Mouse (Mus musculus): ENCODE results near the gene Otx2. TPM values are rescaled to one million over a fixed set of nuclear protein-coding genes. Genes with fewer than 3 reads are reported as not detected.

Otx2 gene
- polyA plus RNA-seq (2015; fragmentation: Nextera tagmentation; extraction: Ambion mirVana), result 7.4 and 9.7 TPM in 2 replicates

- peaks cover 93% of the 10 kb centered on the region for H3K27me3 ChIP-seq
- no peaks in the 10 kb centered on the region for H3K9me3 ChIP-seq (replicated peaks)
- peaks cover 14% of the 10 kb centered on the region; the same call in 1 of the 2 replicates for H3K4me1 ChIP-seq
- H3K9ac ChIP-seq, result no peak within 1 kb of the TSS
- H3K4me2 ChIP-seq (replicated peaks), result peak within 1 kb of the TSS; percentile 19
- peak within 1 kb of the TSS; percentile 17 for H3K4me3 ChIP-seq (replicated peaks)
- no peak within 1 kb of the TSS for H3K27ac ChIP-seq (replicated peaks)
- 1% methylated on average over 27 of the region's 27 CpGs for WGBS
- ATAC-seq (ENCODE audit: insufficient number of reproducible peaks, low FRiP score, low TSS enrichment, low read depth), result no peak
- no peaks in the 10 kb centered on the region for H3K36me3 ChIP-seq
Observed at GRCm38 (mm10) chr14:48673541-48673940, at the start of gene Otx2. Otx2 (minus strand) TSS chr14:48673819.

GRCm38 (mm10) chr14:48722763-48723162 lies 49.1 kb upstream of the Otx2 start:
- Histone ChIP-seq H3K27me3 (no peaks in the 10 kb centered on the region), H3K4me2 (replicated peaks) (no peak overlapping the region), H3K4me3 (replicated peaks) (no peak overlapping the region), H3K9ac (no peak overlapping the region), H3K4me1 (no peaks in the 10 kb centered on the region), H3K27ac (replicated peaks) (no peak overlapping the region), H3K36me3 (no peaks in the 10 kb centered on the region), H3K9me3 (replicated peaks) (no peaks in the 10 kb centered on the region)
- no peak for ATAC-seq (ENCODE audit: insufficient number of reproducible peaks, low FRiP score, low TSS enrichment, low read depth)
- WGBS, result 41% methylated on average over 4 of the region's 4 CpGs

GRCm38 (mm10) chr14:48719296-48719695 lies 45.7 kb upstream of the Otx2 start:
- Histone ChIP-seq H3K4me1 (no peaks in the 10 kb centered on the region), H3K27ac (replicated peaks) (no peak overlapping the region), H3K4me2 (replicated peaks) (no peak overlapping the region), H3K27me3 (no peaks in the 10 kb centered on the region), H3K9ac (no peak overlapping the region), H3K4me3 (replicated peaks) (no peak overlapping the region), H3K36me3 (no peaks in the 10 kb centered on the region), H3K9me3 (replicated peaks) (no peaks in the 10 kb centered on the region)
- ATAC-seq (ENCODE audit: insufficient number of reproducible peaks, low FRiP score, low TSS enrichment, low read depth), result no peak
- WGBS, result 71% methylated on average over 3 of the region's 3 CpGs

GRCm38 (mm10) chr14:48717632-48718279 lies 44.1 kb upstream of the Otx2 start:
- 71% methylated on average over 8 of the region's 8 CpGs for WGBS
- Histone ChIP-seq H3K27ac (replicated peaks) (no peak overlapping the region), H3K9me3 (replicated peaks) (no peaks in the 10 kb centered on the region), H3K36me3 (no peaks in the 10 kb centered on the region), H3K9ac (no peak overlapping the region), H3K4me3 (replicated peaks) (no peak overlapping the region), H3K4me2 (replicated peaks) (no peak overlapping the region), H3K4me1 (no peaks in the 10 kb centered on the region), H3K27me3 (no peaks in the 10 kb centered on the region)
- no peak for ATAC-seq (ENCODE audit: insufficient number of reproducible peaks, low FRiP score, low TSS enrichment, low read depth)

- Histone ChIP-seq H3K27me3 (no peaks in the 10 kb centered on the region), H3K9ac (no peak overlapping the region), H3K9me3 (replicated peaks) (no peaks in the 10 kb centered on the region), H3K4me3 (replicated peaks) (no peak overlapping the region), H3K27ac (replicated peaks) (no peak overlapping the region), H3K4me1 (no peaks in the 10 kb centered on the region), H3K4me2 (replicated peaks) (no peak overlapping the region), H3K36me3 (no peaks in the 10 kb centered on the region)
- WGBS, result 89% methylated on average over 4 of the region's 4 CpGs
- ATAC-seq (ENCODE audit: insufficient number of reproducible peaks, low FRiP score, low TSS enrichment, low read depth), result no peak
Observed at GRCm38 (mm10) chr14:48716456-48716855, 42.8 kb upstream of the Otx2 start.

- Histone ChIP-seq H3K9ac (no peak overlapping the region), H3K27me3 (peaks cover 19% of the 10 kb centered on the region), H3K4me3 (replicated peaks) (no peak overlapping the region), H3K4me1 (peaks cover 8% of the 10 kb centered on the region), H3K4me2 (replicated peaks) (no peak overlapping the region), H3K9me3 (replicated peaks) (no peaks in the 10 kb centered on the region), H3K36me3 (no peaks in the 10 kb centered on the region), H3K27ac (replicated peaks) (no peak overlapping the region)
- no peak for ATAC-seq (ENCODE audit: insufficient number of reproducible peaks, low FRiP score, low TSS enrichment, low read depth)
- 77% methylated on average over 13 of the region's 13 CpGs for WGBS
Observed at GRCm38 (mm10) chr14:48710871-48711370, 37.3 kb upstream of the Otx2 start.

GRCm38 (mm10) chr14:48710062-48710870 lies 36.6 kb upstream of the Otx2 start:
- Histone ChIP-seq H3K4me3 (replicated peaks) (peak overlapping the region; percentile 34), H3K27me3 (peaks cover 19% of the 10 kb centered on the region), H3K9ac (no peak overlapping the region), H3K27ac (replicated peaks) (no peak overlapping the region), H3K4me1 (peaks cover 8% of the 10 kb centered on the region), H3K4me2 (replicated peaks) (peak overlapping the region; percentile 52), H3K36me3 (no peaks in the 10 kb centered on the region), H3K9me3 (replicated peaks) (no peaks in the 10 kb centered on the region)
- ATAC-seq (ENCODE audit: insufficient number of reproducible peaks, low FRiP score, low TSS enrichment, low read depth), result no peak
- 37% methylated on average over 11 of the region's 11 CpGs for WGBS

- no peak overlapping the region for H3K27ac ChIP-seq (replicated peaks)
- ATAC-seq (ENCODE audit: insufficient number of reproducible peaks, low FRiP score, low TSS enrichment, low read depth), result peak; percentile 60; the same call in 1 of the 2 replicates
- 1% methylated on average over 20 of the region's 20 CpGs for WGBS
- peaks cover 19% of the 10 kb centered on the region for H3K27me3 ChIP-seq
- peak overlapping the region; percentile 52 for H3K4me2 ChIP-seq (replicated peaks)
- H3K36me3 ChIP-seq, result no peaks in the 10 kb centered on the region
- peaks cover 8% of the 10 kb centered on the region for H3K4me1 ChIP-seq
- H3K4me3 ChIP-seq (replicated peaks), result peak overlapping the region; percentile 34
- no peak overlapping the region for H3K9ac ChIP-seq
- H3K9me3 ChIP-seq (replicated peaks), result no peaks in the 10 kb centered on the region
Observed at GRCm38 (mm10) chr14:48709371-48710061, 35.9 kb upstream of the Otx2 start.

GRCm38 (mm10) chr14:48707844-48708383 lies 34.3 kb upstream of the Otx2 start:
- Histone ChIP-seq H3K36me3 (no peaks in the 10 kb centered on the region), H3K4me3 (replicated peaks) (no peak overlapping the region), H3K4me1 (peaks cover 8% of the 10 kb centered on the region), H3K9ac (no peak overlapping the region), H3K4me2 (replicated peaks) (no peak overlapping the region), H3K9me3 (replicated peaks) (no peaks in the 10 kb centered on the region), H3K27me3 (peaks cover 23% of the 10 kb centered on the region), H3K27ac (replicated peaks) (no peak overlapping the region)
- WGBS, result 12% methylated on average over 6 of the region's 6 CpGs
- ATAC-seq (ENCODE audit: insufficient number of reproducible peaks, low FRiP score, low TSS enrichment, low read depth), result no peak

- no peak overlapping the region for H3K27ac ChIP-seq (replicated peaks)
- H3K4me3 ChIP-seq (replicated peaks), result no peak overlapping the region
- H3K9ac ChIP-seq, result no peak overlapping the region
- ATAC-seq (ENCODE audit: insufficient number of reproducible peaks, low FRiP score, low TSS enrichment, low read depth), result no peak
- H3K4me2 ChIP-seq (replicated peaks), result no peak overlapping the region
- H3K36me3 ChIP-seq, result no peaks in the 10 kb centered on the region
- no peaks in the 10 kb centered on the region for H3K9me3 ChIP-seq (replicated peaks)
- WGBS, result 44% methylated on average over 5 of the region's 5 CpGs
- H3K4me1 ChIP-seq, result peaks cover 8% of the 10 kb centered on the region
- H3K27me3 ChIP-seq, result peaks cover 23% of the 10 kb centered on the region
Observed at GRCm38 (mm10) chr14:48707391-48707790, 33.8 kb upstream of the Otx2 start.

Data from embryonic facial prominence, embryonic 15.5 days (tissue).